Mouse (Mus musculus) erythroblast, adult 5-6 weeks (primary cell): ENCODE measurements around the gene Gpc5. TPM values are rescaled to one million over a fixed set of nuclear protein-coding genes. Genes with fewer than 3 reads are reported as not detected.

Experiments used
- ATAC-seq: replicated peaks from 2 replicates; pipeline ENCODE4 v1.8.0; 2016; ENCODE audit warnings: moderate number of reproducible peaks, mild to moderate bottlenecking, moderate TSS enrichment, inconsistent platforms; ENCODE audit not compliant: poor library complexity, low FRiP score, severe bottlenecking
- total RNA-seq, 2 experiments: library from RNA; stranded (forward) in 1 of 2; stranded (reverse) in 1 of 2; fragments of 150-400 nt in 1 of 2; fragments of 200-764, 138-1000 nt in 1 of 2; gene quantifications; 2 replicates each; pipeline versions ENCODE4 v1.2.3 to v1.2.4; 2015 to 2017; ENCODE audit warnings: low replicate concordance in 2 of 2

The Gpc5 gene
- total RNA-seq, 2 experiments from 2014 or later, result not detected

GRCm38 (mm10) chr14:116543746-116544145 is 1451.7 kb downstream of the Gpc5 start:
- no peak for ATAC-seq

GRCm38 (mm10) chr14:116551401-116551800 is 1459.4 kb downstream of the Gpc5 start:
- no peak for ATAC-seq

- no peak for ATAC-seq
Measured at GRCm38 (mm10) chr14:116553316-116553715, 1461.3 kb downstream of the Gpc5 start.

GRCm38 (mm10) chr14:116558141-116558800 is 1466.3 kb downstream of the Gpc5 start:
- no peak for ATAC-seq

GRCm38 (mm10) chr14:116559990-116560389 is 1468.0 kb downstream of the Gpc5 start:
- no peak for ATAC-seq
